Mouse (Mus musculus): Measurements from ENCODE around the gene Zfp36.

GRCm38 (mm10) chr7:28423018-28423417 is 43.0 kb upstream of the Zfp36 start:
- TF ChIP-seq CTCF (IDR thresholded peaks at IDR 0.05; ENCODE audit: extremely low read depth, insufficient read depth, insufficient read length, insufficient replicate concordance) (no peak), POLR2A (IDR thresholded peaks at IDR 0.05; ENCODE audit: low read depth, low read length) (no peak)
